Mouse (Mus musculus) heart, embryonic 16.5 days (tissue): ENCODE measurements around the gene Aldh1b1. TPM values are rescaled to one million over a fixed set of nuclear protein-coding genes. Genes with fewer than 3 reads are reported as not detected.

Experiments used
- ATAC-seq: fragments of 200-750 bp; cut with Nextera tagmentation; replicated peaks from 2 replicates; pipeline ENCODE4 v1.8.0; 2017; ENCODE audit warnings: moderate number of reproducible peaks; ENCODE audit not compliant: insufficient read depth, low FRiP score; ENCODE audit errors: extremely low read depth
- H3K27ac ChIP-seq: fragments of 300-500 bp; sonication (generic); 2 replicates; pipeline ENCODE4 v1.5.1; 2014; ENCODE audit warnings: mild to moderate bottlenecking, low read length, control low read depth, moderate library complexity
- H3K27me3 ChIP-seq: fragments of 300-500 bp; sonication (generic); 2 replicates; pipeline ENCODE4 v1.6.1; 2014; ENCODE audit warnings: low read length, mixed read lengths; ENCODE audit not compliant: control insufficient read depth, insufficient read depth
- H3K36me3 ChIP-seq: fragments of 300-500 bp; sonication (generic); 2 replicates; pipeline ENCODE4 v1.6.1; 2014; ENCODE audit not compliant: control insufficient read depth, insufficient read depth
- H3K4me1 ChIP-seq: fragments of 300-500 bp; sonication (generic); 2 replicates; pipeline ENCODE4 v1.6.1; 2014; ENCODE audit warnings: low read length, mixed read lengths; ENCODE audit not compliant: control insufficient read depth, insufficient read depth
- H3K4me2 ChIP-seq: fragments of 300-500 bp; sonication (generic); 2 replicates; pipeline ENCODE4 v1.6.1; 2014; ENCODE audit warnings: low read depth, mild to moderate bottlenecking, control low read depth, low read length
- H3K4me3 ChIP-seq: fragments of 300-500 bp; sonication (generic); 2 replicates; pipeline ENCODE4 v1.5.1; 2014; ENCODE audit warnings: mild to moderate bottlenecking, control low read depth, low read length
- H3K9ac ChIP-seq: fragments of 300-500 bp; sonication (generic); 2 replicates; pipeline ENCODE4 v1.6.1; 2014; ENCODE audit warnings: low read length, control low read depth
- H3K9me3 ChIP-seq: fragments of 300-500 bp; sonication (generic); replicated peaks from 2 replicates; pipeline ENCODE4 v1.6.1; 2016; ENCODE audit warnings: low read length; ENCODE audit not compliant: control insufficient read depth
- WGBS: fragments of 180-500 bp; shearing (Covaris S2); extraction: QIAGEN DNeasy Blood & Tissue Kit; methylation state at CpG from one replicate; pipeline ENCODE4 v1.1.7; 2014; 5-methylcytosine and 5-hydroxymethylcytosine counted together
- polyA plus RNA-seq: library from polyadenylated mRNA; unstranded; fragments of >200 nt; fragmentation: Nextera tagmentation; extraction: Ambion mirVana; gene quantifications from 2 replicates; pipeline ENCODE4 v1.2.1, GENCODE M21; 2015

Aldh1b1 gene
- polyA plus RNA-seq, 1 experiment from 2014 or later: 184 TPM

DNA sequence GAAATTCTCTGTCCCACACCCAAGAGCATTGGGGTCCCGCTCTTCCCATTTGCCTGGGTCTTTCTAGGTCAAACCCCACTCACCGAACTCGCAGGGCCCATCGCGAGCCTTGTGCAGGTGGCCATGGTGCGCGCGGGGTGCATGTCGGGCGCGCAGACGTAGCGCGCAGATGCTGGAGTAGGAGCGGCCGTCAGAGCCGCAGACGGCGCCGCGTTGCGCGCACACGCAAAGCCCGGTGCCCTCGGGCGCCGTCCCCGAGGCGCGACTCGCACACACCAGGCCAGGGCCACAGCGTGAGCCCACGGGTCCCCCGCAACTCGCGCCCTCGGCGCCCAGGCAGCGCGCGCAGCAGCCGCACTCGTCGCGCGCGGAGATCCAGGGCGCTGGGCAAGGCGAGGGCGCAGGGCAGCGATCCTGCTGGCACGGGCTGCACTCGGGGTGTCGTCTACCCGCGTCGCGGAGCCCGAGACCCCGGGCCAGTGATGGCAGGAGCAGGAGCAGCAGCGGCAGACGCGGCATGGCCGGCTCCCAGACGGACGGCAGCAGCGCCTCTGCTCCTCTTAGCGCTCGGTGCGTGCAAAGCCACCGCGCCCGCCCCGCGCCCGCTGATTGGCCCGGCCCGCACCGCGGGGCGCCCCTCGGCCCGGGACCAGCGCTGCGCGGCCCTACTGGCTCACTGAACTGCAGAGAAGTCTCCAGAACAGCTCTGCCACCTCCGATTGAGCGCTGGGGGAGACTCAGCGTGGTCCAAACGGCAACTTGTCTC is 27.6 kb downstream of the Aldh1b1 start, which contains the start of gene Igfbpl1:
Igfbpl1 (minus strand) TSS at position 649 of the 766 bp plus-strand sequence.
- Histone ChIP-seq H3K27ac (no peak within 1 kb of the TSS), H3K4me1 (peaks cover 14% of the 10 kb centered on the region), H3K9ac (peak within 1 kb of the TSS; percentile 74), H3K27me3 (peaks cover 62% of the 10 kb centered on the region), H3K4me2 (peak within 1 kb of the TSS; percentile 87), H3K36me3 (no peaks in the 10 kb centered on the region), H3K9me3 (no peaks in the 10 kb centered on the region), H3K4me3 (peak within 1 kb of the TSS; percentile 59)
- WGBS: 1% methylated on average over 85 of the region's 91 CpGs
- peak; percentile 72; the same call in 1 of the 2 replicates for ATAC-seq

DNA sequence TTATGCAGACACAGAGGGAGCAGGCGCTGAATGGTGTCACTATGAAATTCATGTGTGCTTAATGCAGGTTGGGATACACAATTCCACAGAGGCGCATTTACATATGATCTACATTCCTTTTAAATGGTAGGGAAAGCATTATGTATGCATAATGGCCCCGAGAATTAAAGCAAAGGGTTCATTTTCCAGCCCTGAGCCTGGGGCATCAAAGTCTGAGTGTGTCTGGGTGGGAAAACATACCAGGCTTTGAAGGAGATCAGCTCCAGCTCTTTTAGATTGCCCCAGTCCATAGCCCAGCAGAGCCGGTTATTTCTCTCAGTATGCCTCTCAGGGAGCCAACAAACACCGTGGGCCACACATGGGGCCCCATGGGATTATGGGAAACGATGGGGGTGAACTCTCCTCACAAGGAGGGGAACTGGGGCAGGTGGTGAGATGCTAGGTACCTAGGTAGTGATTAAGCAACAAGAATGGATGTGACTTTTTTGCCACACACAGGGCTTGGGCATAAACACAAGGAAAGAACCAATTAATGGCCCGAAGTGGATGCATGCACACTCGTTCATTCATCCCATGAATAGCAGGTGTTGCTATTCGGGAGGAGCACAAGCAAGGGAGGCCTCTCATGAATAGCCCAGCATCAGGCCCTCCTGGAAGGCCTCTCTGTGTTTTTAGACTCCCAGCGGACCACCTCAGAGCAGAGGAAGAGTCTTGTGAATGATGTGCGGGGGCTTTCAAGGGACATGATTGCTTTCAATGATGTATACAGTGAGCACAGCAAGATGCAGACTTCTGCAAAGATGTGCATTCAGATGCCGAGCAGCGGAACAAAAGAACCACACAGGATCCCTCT is 31.3 kb downstream of the Aldh1b1 start:
- H3K4me1 ChIP-seq: peaks cover 2% of the 10 kb centered on the region; the same call in 1 of the 2 replicates
- no peaks in the 10 kb centered on the region for H3K9me3 ChIP-seq
- no peak overlapping the region for H3K4me3 ChIP-seq
- no peak overlapping the region for H3K4me2 ChIP-seq
- peaks cover 44% of the 10 kb centered on the region for H3K27me3 ChIP-seq
- ATAC-seq: no peak
- H3K9ac ChIP-seq: no peak overlapping the region
- H3K36me3 ChIP-seq: no peaks in the 10 kb centered on the region
- H3K27ac ChIP-seq: no peak overlapping the region
- 71% methylated on average over 13 of the region's 13 CpGs for WGBS

DNA sequence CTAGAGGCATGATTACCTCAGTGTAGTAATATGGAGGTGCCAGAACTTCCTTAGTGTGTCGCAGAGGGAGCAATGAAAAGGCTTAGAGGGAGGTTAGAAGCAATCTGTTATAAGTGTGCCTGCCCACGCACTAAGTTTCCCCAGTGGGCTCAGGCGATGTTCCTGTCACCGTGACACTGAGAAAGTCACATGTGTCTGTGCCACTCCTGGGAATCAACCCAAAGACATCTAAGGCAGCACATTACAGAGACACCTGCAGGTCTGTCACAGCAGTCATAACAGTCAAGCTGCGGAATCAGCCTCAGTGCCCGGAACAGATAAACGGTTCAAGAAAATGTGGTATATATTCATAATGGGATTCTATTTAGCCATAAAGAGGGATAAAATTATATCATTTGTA is 33.2 kb downstream of the Aldh1b1 start:
- Histone ChIP-seq H3K4me3 (no peak overlapping the region), H3K9me3 (no peaks in the 10 kb centered on the region), H3K9ac (no peak overlapping the region), H3K4me2 (no peak overlapping the region), H3K27me3 (peaks cover 26% of the 10 kb centered on the region), H3K27ac (no peak overlapping the region), H3K36me3 (no peaks in the 10 kb centered on the region), H3K4me1 (no peaks in the 10 kb centered on the region)
- no peak for ATAC-seq
- 83% methylated on average over 7 of the region's 7 CpGs for WGBS

DNA sequence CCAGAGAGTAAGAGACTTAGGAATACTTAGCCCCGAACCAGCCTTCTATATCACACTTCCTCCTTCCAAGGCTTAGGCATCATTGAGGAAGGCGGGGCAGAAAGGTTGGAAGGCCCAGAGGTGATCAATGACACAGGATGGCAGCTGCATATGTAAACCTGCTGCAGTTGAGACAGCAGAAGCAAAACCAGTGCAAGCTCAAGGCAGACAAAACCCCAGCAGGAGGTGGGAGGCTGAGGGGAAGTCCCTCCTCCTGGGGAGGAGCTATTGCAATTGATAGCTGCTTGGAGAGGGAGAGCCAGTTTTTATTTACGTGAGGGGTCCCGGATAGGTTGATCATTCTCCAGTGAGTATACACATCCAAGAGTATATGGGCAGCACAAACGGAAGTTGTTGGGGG is 34.6 kb downstream of the Aldh1b1 start:
- no peaks in the 10 kb centered on the region for H3K4me1 ChIP-seq
- no peak overlapping the region for H3K4me2 ChIP-seq
- no peak overlapping the region for H3K4me3 ChIP-seq
- peaks cover 11% of the 10 kb centered on the region for H3K27me3 ChIP-seq
- H3K27ac ChIP-seq: no peak overlapping the region
- H3K9ac ChIP-seq: no peak overlapping the region
- no peaks in the 10 kb centered on the region for H3K36me3 ChIP-seq
- no peaks in the 10 kb centered on the region for H3K9me3 ChIP-seq
- WGBS: 54% methylated on average over 5 of the region's 5 CpGs
- ATAC-seq: no peak

DNA sequence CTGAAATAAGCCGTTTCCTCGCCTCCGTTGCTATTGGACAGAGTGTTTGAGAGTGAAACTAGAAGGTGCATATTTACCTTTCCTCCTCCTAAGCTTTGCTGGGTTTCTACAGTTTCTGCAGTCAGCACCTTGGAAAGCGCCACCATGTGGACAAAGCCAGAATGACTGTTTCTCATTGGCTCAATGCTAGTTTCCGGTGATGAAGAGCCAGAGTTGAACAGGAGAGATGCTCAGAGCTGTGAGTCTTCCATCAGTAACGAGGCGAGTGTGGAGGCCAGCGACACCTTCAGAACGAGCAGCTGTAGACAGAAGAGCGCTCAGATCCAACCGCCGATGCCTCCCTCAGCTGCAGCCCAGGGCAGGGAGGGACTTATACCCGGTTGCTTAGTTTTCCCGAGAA is 45.5 kb downstream of the Aldh1b1 start:
- no peak for ATAC-seq
- no peaks in the 10 kb centered on the region for H3K36me3 ChIP-seq
- H3K4me2 ChIP-seq: no peak overlapping the region
- no peaks in the 10 kb centered on the region for H3K9me3 ChIP-seq
- H3K27ac ChIP-seq: no peak overlapping the region
- H3K9ac ChIP-seq: no peak overlapping the region
- H3K27me3 ChIP-seq: no peaks in the 10 kb centered on the region
- 49% methylated on average over 14 of the region's 14 CpGs for WGBS
- peaks cover 5% of the 10 kb centered on the region; the same call in 1 of the 2 replicates for H3K4me1 ChIP-seq
- H3K4me3 ChIP-seq: no peak overlapping the region

DNA sequence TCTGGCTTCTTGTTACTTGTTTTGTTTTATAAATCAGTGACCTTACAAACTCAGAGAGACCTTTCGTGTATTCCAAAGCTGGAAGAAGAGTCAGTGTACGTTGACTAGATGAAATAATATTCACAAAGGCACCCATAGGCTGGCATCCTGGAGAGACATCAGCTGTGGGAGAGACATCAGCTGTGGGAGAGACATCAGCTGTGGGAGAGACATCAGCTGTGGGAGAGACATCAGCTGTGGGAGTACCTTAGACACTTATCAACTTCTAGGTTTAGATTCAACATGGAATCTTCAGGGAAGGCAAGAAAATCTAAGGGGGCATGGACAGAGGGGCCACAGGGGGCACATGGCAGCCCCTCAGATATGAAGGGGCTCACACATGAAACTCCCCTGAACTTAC is 47.4 kb downstream of the Aldh1b1 start:
- Histone ChIP-seq H3K4me2 (no peak overlapping the region), H3K9me3 (no peaks in the 10 kb centered on the region), H3K27me3 (no peaks in the 10 kb centered on the region), H3K9ac (no peak overlapping the region), H3K27ac (no peak overlapping the region), H3K36me3 (no peaks in the 10 kb centered on the region), H3K4me3 (no peak overlapping the region), H3K4me1 (peaks cover 5% of the 10 kb centered on the region; the same call in 1 of the 2 replicates)
- 89% methylated on average over 2 of the region's 2 CpGs for WGBS
- ATAC-seq: no peak

DNA sequence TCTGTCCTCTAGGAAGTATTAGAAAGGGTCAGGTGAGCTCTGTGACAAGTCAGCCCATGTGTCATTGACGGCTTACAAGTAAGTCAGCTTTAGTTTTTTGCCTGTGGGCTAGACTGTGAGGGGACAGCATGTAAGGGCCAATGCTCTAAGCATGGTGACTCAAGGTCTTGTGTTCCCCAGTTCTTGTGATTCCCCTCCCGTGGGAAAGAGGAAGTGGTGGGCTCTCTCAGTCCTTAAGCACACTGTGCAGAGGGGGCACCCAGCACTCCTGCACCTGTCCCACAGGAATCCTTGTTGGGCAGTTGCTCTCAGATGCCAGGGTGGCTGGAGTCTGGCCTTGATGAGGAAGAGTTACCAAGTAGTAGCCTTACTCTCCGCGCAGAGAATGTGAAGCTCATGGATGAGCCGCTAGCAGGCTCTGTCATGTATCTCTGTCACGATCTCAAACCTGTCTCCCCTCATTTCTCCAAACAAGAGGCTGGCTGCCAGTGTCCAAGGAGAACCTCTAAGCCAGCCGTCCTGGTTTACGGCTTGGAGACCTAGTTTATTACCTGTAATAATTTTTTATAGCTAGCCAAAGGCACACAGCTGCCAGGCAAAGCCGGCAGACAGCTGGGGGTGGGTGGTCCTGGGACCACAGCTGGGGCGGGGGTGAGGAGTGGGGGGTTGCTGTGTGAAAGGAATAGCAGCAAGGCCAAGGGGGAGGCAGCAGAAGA is 49.4 kb downstream of the Aldh1b1 start, which contains the start of gene Stra6l:
Stra6l (plus strand) TSS at position 556 of the 716 bp plus-strand sequence.
- Histone ChIP-seq H3K27me3 (no peaks in the 10 kb centered on the region), H3K4me1 (peaks cover 7% of the 10 kb centered on the region), H3K27ac (no peak within 1 kb of the TSS), H3K9ac (no peak within 1 kb of the TSS), H3K9me3 (no peaks in the 10 kb centered on the region), H3K4me2 (no peak within 1 kb of the TSS), H3K36me3 (no peaks in the 10 kb centered on the region), H3K4me3 (no peak within 1 kb of the TSS)
- 69% methylated on average over 10 of the region's 10 CpGs for WGBS
- ATAC-seq: no peak

DNA sequence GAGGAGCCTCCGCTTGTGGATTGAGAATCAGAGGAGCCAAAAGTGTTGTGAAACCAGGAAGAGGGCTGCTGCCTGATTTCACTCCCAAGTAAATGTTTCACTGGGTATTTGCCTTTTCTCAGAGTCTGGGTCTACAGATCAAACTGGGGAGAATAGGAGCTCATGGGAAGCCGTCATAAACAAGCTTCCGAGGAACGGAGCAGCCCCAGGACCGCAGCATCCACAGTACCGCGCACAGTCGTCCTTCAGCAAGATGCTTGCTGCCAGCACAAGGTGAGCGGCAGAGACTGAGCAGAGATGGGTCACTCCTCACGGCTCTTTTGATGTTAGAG is 50.0 kb downstream of the Aldh1b1 start:
- 65% methylated on average over 10 of the region's 10 CpGs for WGBS
- H3K36me3 ChIP-seq: no peaks in the 10 kb centered on the region
- H3K9me3 ChIP-seq: no peaks in the 10 kb centered on the region
- H3K27ac ChIP-seq: no peak overlapping the region
- no peak overlapping the region for H3K4me2 ChIP-seq
- peaks cover 12% of the 10 kb centered on the region for H3K4me1 ChIP-seq
- no peak overlapping the region for H3K9ac ChIP-seq
- ATAC-seq: no peak
- H3K4me3 ChIP-seq: no peak overlapping the region
- H3K27me3 ChIP-seq: no peaks in the 10 kb centered on the region
